Mouse (Mus musculus) liver, embryonic 14.5 days (tissue): ENCODE data around the gene Hist1h4j.

Experiments
- CTCF ChIP-seq: IDR thresholded peaks from 2 replicates; pipeline ENCODE4 v1.5.1; 2016; ENCODE audit warnings: antibody characterized with exemption, low read depth, control low read depth
- EP300 ChIP-seq: IDR thresholded peaks from 2 replicates; pipeline ENCODE4 v1.6.1; 2016; ENCODE audit warnings: antibody characterized with exemption, low read depth

DNA sequence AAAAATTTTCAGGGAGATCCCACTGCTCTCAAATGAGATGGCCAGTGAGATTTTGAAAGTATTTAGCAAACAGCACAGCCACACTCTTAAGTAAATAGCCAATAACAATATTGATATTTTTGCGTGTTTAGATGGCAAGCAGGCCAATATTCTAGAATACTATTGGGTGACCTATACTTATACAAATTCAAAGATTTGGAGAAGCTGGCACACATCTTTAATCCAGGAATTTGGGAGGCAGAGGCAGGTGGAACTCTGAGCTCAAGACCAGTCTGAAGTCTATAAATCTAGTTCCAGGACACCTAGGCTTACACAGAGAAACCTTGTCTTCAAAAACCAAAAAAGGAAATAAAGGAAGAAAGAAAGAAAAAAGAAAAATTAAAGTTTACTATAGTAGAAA lies 46.8 kb downstream of the Hist1h4j start:
- TF ChIP-seq EP300 (no peak), CTCF (no peak)
